Mouse (Mus musculus) neural tube, embryonic 15.5 days (tissue): Measurements from ENCODE around the gene Fuca1. TPM values are rescaled to one million over a fixed set of nuclear protein-coding genes. Genes with fewer than 3 reads are reported as not detected.
A peak's percentile ranks its signal among the peaks of the same experiment; 100 is the strongest.

Source experiments
- ATAC-seq: fragments of 200-750 bp; cut with Nextera tagmentation; 2 replicates; pipeline ENCODE4 v1.8.0; 2017; ENCODE audit warnings: mild to moderate bottlenecking, moderate TSS enrichment, moderate library complexity; ENCODE audit not compliant: low FRiP score
- H3K27ac ChIP-seq: fragments of 300-500 bp; sonication (generic); replicated peaks from 2 replicates; pipeline ENCODE4 v1.5.1; 2015; ENCODE audit warnings: mild to moderate bottlenecking, inconsistent platforms
- H3K27me3 ChIP-seq: fragments of 300-500 bp; sonication (generic); replicated peaks from 2 replicates; pipeline ENCODE4 v1.6.1; 2015; ENCODE audit warnings: inconsistent platforms
- H3K36me3 ChIP-seq: fragments of 300-500 bp; sonication (generic); 2 replicates; pipeline ENCODE4 v1.6.1; 2015; ENCODE audit warnings: inconsistent platforms
- H3K4me1 ChIP-seq: fragments of 300-500 bp; sonication (generic); 2 replicates; pipeline ENCODE4 v1.6.1; 2015; ENCODE audit warnings: inconsistent platforms
- H3K4me2 ChIP-seq: fragments of 300-500 bp; sonication (generic); 2 replicates; pipeline ENCODE4 v1.6.1; 2015; ENCODE audit warnings: inconsistent platforms, mild to moderate bottlenecking, moderate library complexity
- H3K4me3 ChIP-seq: fragments of 300-500 bp; sonication (generic); replicated peaks from 2 replicates; pipeline ENCODE4 v1.5.1; 2015; ENCODE audit warnings: mild to moderate bottlenecking, inconsistent platforms
- H3K9ac ChIP-seq: fragments of 300-500 bp; sonication (generic); replicated peaks from 2 replicates; pipeline ENCODE4 v1.6.1; 2015; ENCODE audit warnings: mild to moderate bottlenecking, inconsistent platforms
- H3K9me3 ChIP-seq: fragments of 300-500 bp; sonication (generic); replicated peaks from 2 replicates; pipeline ENCODE4 v1.6.1; 2016; ENCODE audit warnings: inconsistent platforms
- WGBS: fragments of 180-500 bp; shearing (Covaris S2); methylation state at CpG from one replicate; pipeline ENCODE4 v1.1.7; 2015; ENCODE audit warnings: mixed read lengths; 5-methylcytosine and 5-hydroxymethylcytosine counted together
- polyA plus RNA-seq: library from polyadenylated mRNA; unstranded; fragments of >200 nt; fragmentation: Nextera tagmentation; extraction: Ambion mirVana; gene quantifications from 2 replicates; pipeline ENCODE4 v1.2.1, GENCODE M21; 2015

Fuca1 gene
- polyA plus RNA-seq, 1 experiment from 2014 or later, result 68.6 TPM

DNA sequence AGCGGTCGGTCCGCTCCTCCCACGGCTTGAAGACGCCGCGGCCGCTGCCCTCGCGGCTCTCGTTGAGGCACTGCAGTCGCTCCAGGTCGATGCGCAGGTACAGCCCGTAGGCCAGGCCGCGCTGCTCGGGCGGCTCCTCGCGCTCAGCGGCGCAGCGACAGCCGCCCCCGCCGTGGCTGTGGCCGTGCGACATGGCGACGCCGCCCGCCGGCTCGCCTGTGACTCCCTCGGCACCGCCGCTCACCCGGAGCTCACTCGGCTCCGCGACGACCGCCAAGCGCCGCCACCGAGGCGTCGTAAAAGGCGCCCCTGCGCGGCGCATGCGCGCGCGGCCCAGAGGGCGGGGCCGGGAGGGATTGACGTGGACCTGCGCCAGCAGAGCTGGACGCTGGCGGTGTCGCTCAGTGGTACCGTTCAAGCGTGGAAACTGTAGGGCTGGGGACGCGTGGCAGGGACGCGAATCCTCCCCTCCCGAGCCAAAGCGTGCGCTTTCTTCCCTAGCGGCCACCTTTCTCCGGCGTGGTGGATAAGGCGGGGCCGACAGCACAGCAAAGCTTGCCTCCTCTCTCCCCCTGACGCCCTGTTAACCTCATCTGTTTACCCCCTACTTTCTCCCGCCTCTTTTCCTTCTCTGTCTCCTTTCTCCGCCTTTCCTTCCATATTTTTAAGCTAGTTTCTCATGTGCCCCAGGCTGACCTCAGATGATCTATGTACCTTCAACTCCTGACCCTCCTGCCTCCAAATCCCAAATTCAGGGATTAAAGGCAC is 66.6 kb downstream of the Fuca1 start, which contains the start of gene Pithd1:
Pithd1 (minus strand) TSS at position 322 of the 768 bp plus-strand sequence.
- ATAC-seq, result peak; percentile 94
- Histone ChIP-seq H3K4me2 (peak within 1 kb of the TSS; percentile 88), H3K4me1 (peaks cover 26% of the 10 kb centered on the region), H3K9ac (peak within 1 kb of the TSS; percentile 89), H3K9me3 (no peaks in the 10 kb centered on the region), H3K27ac (peak within 1 kb of the TSS; percentile 93), H3K4me3 (peak within 1 kb of the TSS; percentile 95), H3K27me3 (no peaks in the 10 kb centered on the region), H3K36me3 (peaks cover 22% of the 10 kb centered on the region)
- WGBS, result 1% methylated on average over 57 of the region's 81 CpGs

DNA sequence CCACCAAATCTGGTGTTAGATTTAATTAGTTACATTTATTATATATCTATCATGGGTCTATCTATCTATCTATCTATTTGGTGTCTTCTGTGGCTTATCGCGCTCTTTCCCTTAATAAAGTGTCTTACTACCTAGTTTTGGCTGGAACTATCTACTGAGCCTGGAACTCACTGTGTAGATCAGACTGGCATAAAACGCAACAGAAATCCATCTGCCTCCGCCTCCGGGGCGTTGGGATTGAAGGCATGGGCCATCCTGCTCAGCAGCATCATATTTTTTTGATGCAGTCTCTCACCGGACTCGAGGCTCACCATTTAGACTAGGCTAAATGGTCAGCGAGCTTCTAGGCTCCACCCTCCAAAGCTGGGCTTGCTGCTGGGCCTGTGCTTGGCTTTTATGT is 67.2 kb downstream of the Fuca1 start:
- Histone ChIP-seq H3K9ac (peak overlapping the region; percentile 89), H3K27me3 (no peaks in the 10 kb centered on the region), H3K4me1 (peaks cover 26% of the 10 kb centered on the region), H3K27ac (peak overlapping the region; percentile 93), H3K4me3 (peak overlapping the region; percentile 95), H3K9me3 (no peaks in the 10 kb centered on the region), H3K36me3 (peaks cover 19% of the 10 kb centered on the region), H3K4me2 (peak overlapping the region; percentile 88)
- WGBS, result 69% methylated on average over 9 of the region's 9 CpGs
- 0 out of 2 replicates have a peak, but pooled peaks have one; percentile 6 for ATAC-seq

Other genes starting within 250 kb of the Fuca1 start
- 0.46 and 0.47 TPM in 2 replicates for gene Ifnlr1, start 234.4 kb upstream of the Fuca1 start, polyA plus RNA-seq
- 0.51 TPM in 1 of 2 replicates, not detected in the other for gene Il22ra1, start 192.6 kb upstream of the Fuca1 start, polyA plus RNA-seq
- gene Myom3, start 161.0 kb upstream of the Fuca1 start, polyA plus RNA-seq, result 1.0 and 1.1 TPM in 2 replicates
- 157 and 178 TPM in 2 replicates for gene Srsf10, start 65.0 kb upstream of the Fuca1 start, polyA plus RNA-seq
- 82.1 and 114 TPM in 2 replicates for gene Pnrc2, start 46.9 kb upstream of the Fuca1 start, polyA plus RNA-seq
- 0.10 and 0.50 TPM in 2 replicates for gene Cnr2, start 25.3 kb upstream of the Fuca1 start, polyA plus RNA-seq
- 68.2 and 68.9 TPM in 2 replicates for gene Hmgcl, start 25.7 kb downstream of the Fuca1 start, polyA plus RNA-seq
- 47.7 and 53.5 TPM in 2 replicates for gene Gale, start 43.0 kb downstream of the Fuca1 start, polyA plus RNA-seq
- gene Lypla2, start 51.9 kb downstream of the Fuca1 start, polyA plus RNA-seq, result 200 and 211 TPM in 2 replicates
- gene Pithd1, start 66.5 kb downstream of the Fuca1 start, polyA plus RNA-seq, result 71.9 and 94.0 TPM in 2 replicates
- gene Eloa, start 101.0 kb downstream of the Fuca1 start, polyA plus RNA-seq, result 23.3 and 28.7 TPM in 2 replicates
- 281 and 320 TPM in 2 replicates for gene Rpl11, start 132.7 kb downstream of the Fuca1 start, polyA plus RNA-seq
- gene Id3, start 222.8 kb downstream of the Fuca1 start, polyA plus RNA-seq, result 227 TPM in 2 replicates